Mouse (Mus musculus) lung, embryonic 16.5 days (tissue): ENCODE measurements around the gene Tanc1. TPM values are rescaled to one million over a fixed set of nuclear protein-coding genes. Genes with fewer than 3 reads are reported as not detected.

Experiments
- ATAC-seq: fragments of 200-750 bp; cut with Nextera tagmentation; 2 replicates; pipeline ENCODE4 v1.8.0; 2017; ENCODE audit warnings: low read depth, mild to moderate bottlenecking, moderate library complexity
- H3K27ac ChIP-seq: fragments of 300-500 bp; sonication (generic); 2 replicates; pipeline ENCODE4 v1.5.1; 2014; ENCODE audit warnings: mild to moderate bottlenecking, control low read depth, low read length
- H3K27me3 ChIP-seq: fragments of 300-500 bp; sonication (generic); 2 replicates; pipeline ENCODE4 v1.6.1; 2014; ENCODE audit warnings: low read depth, low read length, mixed read lengths; ENCODE audit not compliant: control insufficient read depth, insufficient read depth
- H3K36me3 ChIP-seq: fragments of 300-500 bp; sonication (generic); 2 replicates; pipeline ENCODE4 v1.6.1; 2014; ENCODE audit warnings: low read length; ENCODE audit not compliant: control insufficient read depth, insufficient read depth
- H3K4me1 ChIP-seq: fragments of 300-500 bp; sonication (generic); replicated peaks from 2 replicates; pipeline ENCODE4 v1.6.1; 2014; ENCODE audit warnings: low read length, mixed read lengths; ENCODE audit not compliant: control insufficient read depth, insufficient read depth
- H3K4me2 ChIP-seq: fragments of 300-500 bp; sonication (generic); 2 replicates; pipeline ENCODE4 v1.6.1; 2014; ENCODE audit warnings: low read depth, low read length, control low read depth
- H3K4me3 ChIP-seq: fragments of 300-500 bp; sonication (generic); 2 replicates; pipeline ENCODE4 v1.5.1; 2014; ENCODE audit warnings: mild to moderate bottlenecking, low read length, control low read depth
- H3K9ac ChIP-seq: fragments of 300-500 bp; sonication (generic); 2 replicates; pipeline ENCODE4 v1.6.1; 2014; ENCODE audit warnings: low read length, control low read depth
- H3K9me3 ChIP-seq: fragments of 300-500 bp; sonication (generic); 2 replicates; pipeline ENCODE4 v1.6.1; 2016; ENCODE audit warnings: low read length; ENCODE audit not compliant: control insufficient read depth
- WGBS: fragments of 180-500 bp; shearing (Covaris S2); extraction: QIAGEN DNeasy Blood & Tissue Kit; methylation state at CpG from one replicate; pipeline ENCODE4 v1.1.7; 2014; 5-methylcytosine and 5-hydroxymethylcytosine counted together
- polyA plus RNA-seq: library from polyadenylated mRNA; unstranded; fragments of >200 nt; fragmentation: Nextera tagmentation; extraction: Ambion mirVana; gene quantifications from 2 replicates; pipeline ENCODE4 v1.2.1, GENCODE M21; 2015

Gene Tanc1
- polyA plus RNA-seq, 1 experiment from 2014 or later = 33.2 TPM

DNA sequence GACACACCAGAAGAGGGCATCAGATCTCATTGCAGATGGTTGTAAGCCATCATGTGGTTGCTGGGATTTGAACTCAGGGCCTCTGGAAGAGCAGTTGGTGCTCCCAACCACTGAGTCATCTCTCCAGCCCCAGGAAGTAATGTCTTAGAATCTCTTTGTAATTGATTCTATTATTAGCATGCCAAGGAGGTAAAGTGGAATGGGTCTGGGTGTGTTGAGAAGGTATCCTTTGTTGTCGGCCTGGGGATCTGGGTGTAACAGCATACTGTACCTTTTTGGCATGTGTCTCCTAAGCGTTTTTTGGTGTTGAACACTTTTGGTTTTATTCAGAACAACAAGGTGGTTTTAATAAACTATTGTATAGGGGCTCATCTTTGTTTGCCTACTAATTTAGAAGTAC, 13.6 kb downstream of the Tanc1 start:
- Histone ChIP-seq H3K27ac (no peak overlapping the region), H3K4me2 (no peak overlapping the region), H3K9ac (no peak overlapping the region), H3K36me3 (peaks cover 3% of the 10 kb centered on the region; the same call in 1 of the 2 replicates), H3K4me1 (peaks cover 48% of the 10 kb centered on the region), H3K27me3 (no peaks in the 10 kb centered on the region), H3K9me3 (no peaks in the 10 kb centered on the region), H3K4me3 (no peak overlapping the region)
- no peak for ATAC-seq
- 88% methylated on average over 2 of the region's 2 CpGs for WGBS

DNA sequence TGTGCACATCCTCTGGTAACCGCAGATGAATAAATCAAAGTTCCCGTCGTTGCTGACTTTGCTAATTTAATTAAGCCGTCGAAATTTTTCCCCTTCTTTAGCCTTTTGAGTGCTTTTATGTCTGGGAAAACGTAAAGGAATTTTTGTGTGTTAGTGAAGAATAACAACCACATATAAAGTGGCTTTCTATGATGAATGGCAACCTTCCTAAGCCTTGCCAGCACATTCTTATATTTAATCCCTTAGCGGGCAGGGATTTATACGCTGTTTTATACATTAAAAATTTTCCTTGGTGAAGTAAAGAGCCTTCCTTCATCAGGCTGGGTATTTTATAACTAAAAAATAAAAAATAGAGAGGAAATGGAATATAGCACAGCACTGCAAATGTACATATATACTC, 14.1 kb downstream of the Tanc1 start:
- Histone ChIP-seq H3K9ac (no peak overlapping the region), H3K9me3 (no peaks in the 10 kb centered on the region), H3K4me3 (no peak overlapping the region), H3K27me3 (no peaks in the 10 kb centered on the region), H3K36me3 (peaks cover 3% of the 10 kb centered on the region; the same call in 1 of the 2 replicates), H3K4me2 (no peak overlapping the region), H3K4me1 (peaks cover 48% of the 10 kb centered on the region), H3K27ac (no peak overlapping the region)
- WGBS = 57% methylated on average over 8 of the region's 8 CpGs
- ATAC-seq = no peak

DNA sequence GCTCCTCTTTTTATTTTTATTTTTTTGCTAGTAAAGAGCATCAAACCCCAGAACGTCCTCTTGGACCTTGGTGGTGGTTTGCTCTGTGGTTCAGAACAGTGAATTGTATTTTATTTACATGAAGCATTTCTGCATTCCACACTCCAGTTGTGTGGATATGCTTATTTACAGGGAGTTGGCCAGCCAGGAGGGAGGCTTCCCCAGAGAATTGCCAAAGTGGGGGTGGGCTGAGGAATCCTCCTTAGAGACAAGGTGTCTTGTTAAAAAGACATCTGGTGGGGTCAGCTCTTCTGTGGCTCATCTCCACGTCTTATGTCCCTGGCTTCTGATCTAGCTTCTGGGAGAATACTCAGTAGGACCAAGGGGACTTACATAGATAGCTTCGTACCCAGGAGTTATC, 14.6 kb downstream of the Tanc1 start:
- Histone ChIP-seq H3K27ac (no peak overlapping the region), H3K9ac (no peak overlapping the region), H3K4me3 (no peak overlapping the region), H3K9me3 (no peaks in the 10 kb centered on the region), H3K36me3 (peaks cover 3% of the 10 kb centered on the region; the same call in 1 of the 2 replicates), H3K4me1 (peaks cover 52% of the 10 kb centered on the region), H3K27me3 (no peaks in the 10 kb centered on the region), H3K4me2 (no peak overlapping the region)
- ATAC-seq = no peak
- WGBS = 55% methylated on average over 3 of the region's 3 CpGs

DNA sequence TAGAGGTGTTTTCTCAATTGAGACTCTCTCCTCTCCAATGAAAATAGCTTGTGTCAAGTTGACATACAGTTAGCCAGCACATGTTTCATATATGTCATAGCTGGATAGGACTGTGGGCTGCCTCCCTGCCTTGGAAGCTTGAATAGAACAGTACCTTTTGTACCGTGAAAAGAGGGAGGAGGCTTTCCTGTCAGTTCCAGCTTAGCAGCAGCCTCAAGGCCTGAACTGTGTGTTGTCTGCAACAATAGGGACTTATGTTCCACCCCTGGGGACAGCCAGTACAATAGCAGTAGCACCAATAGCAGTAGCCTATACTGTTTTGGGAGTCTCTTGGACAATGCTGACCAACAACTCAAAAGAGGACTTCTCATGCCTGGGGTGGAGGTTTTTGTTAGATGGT, 15.7 kb downstream of the Tanc1 start:
- no peak overlapping the region for H3K27ac ChIP-seq

DNA sequence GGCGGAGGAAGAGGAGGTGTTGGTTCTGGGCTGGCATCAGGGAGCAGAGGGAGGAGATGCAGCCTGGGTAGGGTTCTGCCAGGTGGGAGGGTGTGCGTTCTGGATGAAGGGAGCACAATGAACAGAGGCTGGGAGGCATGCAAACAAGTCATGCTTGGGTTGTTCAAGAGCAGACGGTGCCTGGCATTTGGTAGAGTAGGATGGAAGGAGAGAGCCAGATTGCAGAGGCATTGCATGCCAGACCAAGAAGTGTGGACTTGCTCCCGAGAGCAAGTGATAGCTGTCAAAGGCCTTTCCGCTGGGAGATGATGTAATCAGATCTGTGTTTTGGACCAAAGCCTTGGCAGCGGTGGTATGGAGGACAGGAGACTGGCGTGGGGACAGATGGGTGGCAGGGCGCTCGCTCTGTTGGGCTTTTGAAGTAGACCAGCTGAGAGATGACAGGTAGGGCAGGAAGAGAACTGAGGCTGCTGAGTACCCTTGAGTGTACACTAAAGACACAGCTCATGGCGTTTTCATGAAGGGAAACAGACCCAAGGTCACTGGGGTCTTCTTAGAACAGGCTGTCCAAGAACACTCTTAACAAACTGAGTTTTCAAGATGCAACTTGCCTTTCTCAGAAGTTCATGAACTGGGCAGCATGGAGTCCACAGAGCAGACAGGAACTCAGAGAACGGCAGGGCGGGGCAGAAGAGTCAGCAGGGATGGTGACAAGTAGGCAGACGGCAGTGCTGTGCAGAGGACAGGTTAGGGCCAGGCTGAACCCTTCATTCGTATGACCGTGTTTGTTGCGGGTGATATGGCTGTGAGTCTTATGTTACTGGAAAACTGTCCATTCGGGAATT, 16.4 kb downstream of the Tanc1 start:
- peaks cover 3% of the 10 kb centered on the region; the same call in 1 of the 2 replicates for H3K36me3 ChIP-seq
- no peaks in the 10 kb centered on the region for H3K27me3 ChIP-seq
- H3K9me3 ChIP-seq = no peaks in the 10 kb centered on the region
- ATAC-seq = peak; percentile 65
- no peak overlapping the region for H3K4me3 ChIP-seq
- 47% methylated on average over 17 of the region's 17 CpGs for WGBS
- 0 out of 2 replicates have a peak overlapping the region, but pooled peaks have one; percentile 3 for H3K9ac ChIP-seq
- peak overlapping the region; percentile 3; the same call in 1 of the 2 replicates for H3K27ac ChIP-seq
- peaks cover 42% of the 10 kb centered on the region for H3K4me1 ChIP-seq
- no peak overlapping the region for H3K4me2 ChIP-seq

More for the DNA sequence above, 15.7 kb downstream of the Tanc1 start:
- 26% methylated on average over 1 of the region's 1 CpGs for WGBS
- H3K9ac ChIP-seq = no peak overlapping the region
- ATAC-seq = no peak
- no peak overlapping the region for H3K4me2 ChIP-seq
- peaks cover 3% of the 10 kb centered on the region; the same call in 1 of the 2 replicates for H3K36me3 ChIP-seq
- no peaks in the 10 kb centered on the region for H3K9me3 ChIP-seq
- H3K4me3 ChIP-seq = no peak overlapping the region
- H3K4me1 ChIP-seq = peaks cover 48% of the 10 kb centered on the region
- H3K27me3 ChIP-seq = no peaks in the 10 kb centered on the region

DNA sequence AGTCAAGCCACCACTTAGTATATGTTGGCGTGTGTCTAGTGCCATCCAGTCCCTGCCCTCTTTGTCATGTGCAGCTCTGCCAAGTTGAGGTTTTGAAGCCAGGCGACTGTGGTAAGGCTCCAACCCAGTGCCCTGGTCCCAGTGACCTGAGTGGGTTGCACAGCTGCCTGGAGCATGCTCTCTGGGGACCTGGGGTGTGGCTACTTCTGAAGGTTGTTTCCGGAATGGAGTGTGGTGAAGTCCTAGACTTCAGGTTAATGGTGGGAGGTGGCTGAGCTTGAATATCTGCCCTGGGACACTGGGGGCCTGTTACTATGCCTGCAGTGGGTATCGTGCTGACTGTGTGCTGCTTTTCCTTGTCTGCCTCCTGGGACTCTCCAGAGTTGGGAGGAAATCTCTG, 18.0 kb downstream of the Tanc1 start:
- Histone ChIP-seq H3K27ac (no peak overlapping the region), H3K27me3 (no peaks in the 10 kb centered on the region), H3K4me3 (no peak overlapping the region), H3K4me2 (no peak overlapping the region), H3K9me3 (no peaks in the 10 kb centered on the region; the same call in 1 of the 2 replicates), H3K36me3 (no peaks in the 10 kb centered on the region), H3K4me1 (peaks cover 42% of the 10 kb centered on the region), H3K9ac (no peak overlapping the region)
- 60% methylated on average over 4 of the region's 4 CpGs for WGBS
- no peak for ATAC-seq

DNA sequence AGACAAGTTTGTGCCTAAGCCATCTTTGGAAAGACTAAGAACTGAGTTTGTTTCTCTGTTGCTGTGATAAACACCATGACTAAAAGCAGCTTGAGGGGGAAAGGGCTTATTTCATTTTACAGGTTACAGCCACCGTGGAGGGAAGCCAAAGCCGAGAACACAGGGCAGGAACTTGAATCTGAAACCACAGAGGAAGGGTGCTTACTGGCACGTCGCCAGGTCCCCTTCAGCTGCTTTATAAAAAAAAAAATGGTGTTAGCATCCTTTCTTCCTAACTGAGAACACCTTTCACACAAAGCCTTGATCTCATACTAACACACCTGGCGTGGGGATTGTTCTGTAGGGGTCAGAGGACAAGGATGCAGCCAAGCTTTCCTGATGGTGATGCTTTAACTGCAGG, 19.6 kb downstream of the Tanc1 start:
- H3K4me2 ChIP-seq = no peak overlapping the region
- no peak overlapping the region for H3K27ac ChIP-seq
- no peaks in the 10 kb centered on the region for H3K36me3 ChIP-seq
- H3K4me1 ChIP-seq = peaks cover 40% of the 10 kb centered on the region
- H3K9ac ChIP-seq = no peak overlapping the region
- H3K9me3 ChIP-seq = peaks cover 3% of the 10 kb centered on the region
- WGBS = 42% methylated on average over 5 of the region's 5 CpGs
- H3K27me3 ChIP-seq = no peaks in the 10 kb centered on the region
- ATAC-seq = no peak
- H3K4me3 ChIP-seq = no peak overlapping the region

DNA sequence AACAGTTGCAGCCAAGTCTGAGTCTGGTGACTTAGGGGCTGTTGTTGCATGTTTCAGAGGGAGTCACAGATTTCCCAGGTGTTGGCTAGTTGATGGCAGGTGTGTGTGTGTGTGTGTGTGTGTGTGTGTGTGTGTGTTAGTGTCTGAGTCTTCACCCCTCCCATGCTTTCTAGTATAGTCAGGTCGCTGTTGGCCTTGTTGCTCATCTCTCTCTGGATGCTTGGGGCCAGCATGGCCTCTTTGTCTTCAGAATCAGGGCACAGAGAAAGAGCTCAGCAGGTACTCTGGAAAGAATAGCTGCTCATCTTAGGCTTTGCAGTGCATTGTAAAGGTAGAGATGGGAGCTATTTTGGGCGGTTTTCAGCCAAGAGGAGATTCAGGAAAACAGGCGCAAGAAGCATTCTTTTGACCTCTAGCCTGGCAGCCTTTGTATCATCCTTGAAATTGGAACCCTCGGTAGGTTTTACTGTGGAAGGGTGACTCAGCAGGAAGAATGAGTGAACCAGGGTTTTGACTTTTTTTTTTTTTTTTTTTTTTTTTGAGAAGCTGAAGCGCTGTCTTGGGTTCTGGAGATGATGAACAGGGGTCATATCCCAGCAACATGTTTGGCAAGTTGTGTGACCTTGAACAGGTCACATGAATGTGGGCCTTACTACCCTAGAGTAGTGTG, 22.1 kb downstream of the Tanc1 start:
- Histone ChIP-seq H3K4me3 (no peak overlapping the region), H3K9ac (no peak overlapping the region), H3K4me2 (no peak overlapping the region), H3K4me1 (peaks cover 17% of the 10 kb centered on the region), H3K9me3 (peaks cover 3% of the 10 kb centered on the region), H3K27ac (no peak overlapping the region), H3K36me3 (no peaks in the 10 kb centered on the region), H3K27me3 (no peaks in the 10 kb centered on the region)
- 73% methylated on average over 5 of the region's 5 CpGs for WGBS
- no peak for ATAC-seq

DNA sequence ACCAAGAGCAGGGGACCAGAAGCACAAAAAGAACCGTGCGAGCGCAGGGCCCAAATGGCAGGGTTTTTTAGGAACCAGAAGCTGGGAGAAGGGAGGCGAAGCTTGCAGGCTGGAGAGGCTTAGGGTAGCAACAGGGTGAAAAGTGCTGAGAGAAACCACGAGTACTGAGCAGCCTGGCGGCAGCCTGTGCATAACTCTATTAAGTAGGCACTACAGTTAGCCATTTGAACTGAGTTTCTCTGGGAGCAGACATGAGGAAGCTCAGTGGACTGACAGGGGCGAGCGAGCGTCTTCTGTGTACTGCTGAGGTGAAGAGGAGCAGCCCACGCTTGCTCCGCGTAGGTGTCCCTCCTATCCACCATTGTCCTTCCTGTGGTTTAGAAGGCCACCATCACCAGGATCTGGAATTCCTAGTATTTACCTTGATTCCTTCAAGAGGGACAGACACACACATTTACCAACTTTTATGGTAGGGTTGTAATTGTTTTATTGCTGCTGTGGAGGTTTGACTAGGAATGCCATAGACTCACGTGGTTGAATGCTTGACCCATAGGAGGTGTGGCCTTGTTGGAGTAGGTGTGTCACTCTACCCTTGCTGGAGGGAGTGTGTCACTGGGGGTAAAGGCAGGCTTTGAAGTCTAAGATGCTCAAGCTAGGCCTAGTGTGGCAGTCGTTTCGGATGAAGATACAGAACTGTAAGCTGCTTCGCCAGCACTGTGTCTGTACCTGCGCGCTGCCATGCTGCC, 25.4 kb downstream of the Tanc1 start:
- no peak for ATAC-seq
- WGBS = 88% methylated on average over 18 of the region's 18 CpGs
- Histone ChIP-seq H3K27ac (no peak overlapping the region), H3K9me3 (peaks cover 3% of the 10 kb centered on the region), H3K27me3 (no peaks in the 10 kb centered on the region), H3K4me2 (no peak overlapping the region), H3K4me3 (no peak overlapping the region), H3K9ac (no peak overlapping the region), H3K36me3 (no peaks in the 10 kb centered on the region), H3K4me1 (peaks cover 5% of the 10 kb centered on the region; the same call in 1 of the 2 replicates)
